Comparison of ENCODE assay signal across 14 mouse cellular contexts in genomic region chr11:107332905-107333304, GRCm38 (mm10).
DNase-seq lines count a peak whose midpoint lies in the region; TF ChIP-seq lines count a peak whose summit lies in the region.
"Had no signal": no experiment of that assay in that cellular context is flagged by ENCODE, and none has a peak within 500 bp of the region (broad histone marks: within the 10 kb centered on the region; RNA-seq: fewer than 3 reads in every experiment).

No protein-coding gene starts in this region.

- H3K27me3 ChIP-seq in kidney, adult 2 months (replicated peaks; ENCODE audit: control insufficient read depth, insufficient read depth, low read length), result no peaks in the 10 kb centered on the region
- no peaks in the 10 kb centered on the region for H3K27me3 ChIP-seq in CH12.LX (replicated peaks)
- H3K27me3 ChIP-seq: embryonic facial prominence, embryonic 13.5 days had no signal

- dilution Hi-C loops in CH12.LX (cut with MboI; ENCODE audit: extremely low pct_ligation_motif_present, extremely low pct_unique_long_range_greater_than_20kb, low sequenced_read_pairs), result no loop called here

- H3K4me2 ChIP-seq in CH12.LX (ENCODE audit: insufficient read depth, low read depth, poor library complexity, severe bottlenecking), result no peak overlapping the region
- H3K4me2 ChIP-seq: embryonic facial prominence, embryonic 13.5 days; hindbrain, embryonic 14.5 days had no signal

- H3K4me3 ChIP-seq in kidney, adult 2 months (ENCODE audit: insufficient read depth, low read depth, low read length), result no peak overlapping the region
- H3K4me3 ChIP-seq in CH12.LX (replicated peaks in 1 of 3; ENCODE audit: low read depth in 2 of 3, low read length in 2 of 3, poor library complexity in 1 of 3), result no peak overlapping the region
- H3K4me3 ChIP-seq in cortical plate, adult 2 months (ENCODE audit: insufficient read depth, low read length), result no peak overlapping the region
- H3K4me3 ChIP-seq: embryonic facial prominence, embryonic 13.5 days had no signal

- peak; percentile 47 for TF ChIP-seq CTCF in kidney, adult 2 months (conservative IDR thresholded peaks at IDR 0.05; ENCODE audit: insufficient read depth, insufficient read length, low read depth, low read length)
- peak; percentile 17 to 48; a peak in 2 of 4 replicates for TF ChIP-seq CTCF in CH12.LX (conservative IDR thresholded peaks at IDR 0.05 in 1 of 2, IDR thresholded peaks at IDR 0.05 in 1 of 2; ENCODE audit: low read depth in 2 of 2, low read length in 2 of 2)
- TF ChIP-seq CTCF in cortical plate, adult 2 months (IDR thresholded peaks at IDR 0.05; ENCODE audit: extremely low read depth, insufficient read depth, low read length), result peak; percentile 33

- no peaks in the 10 kb centered on the region for H3K79me2 ChIP-seq in CH12.LX (replicated peaks; ENCODE audit: control insufficient read depth, extremely low read depth, insufficient read depth, poor library complexity, severe bottlenecking)

- peak; percentile 20 for DNase-seq in kidney, adult 2 months
- DNase-seq in kidney, postnatal 4 days, result no peak
- DNase-seq in A20 (ENCODE audit: low read depth, low spot score), result peak; percentile 41
- DNase-seq in CH12.LX (ENCODE audit: extremely low read depth), result peak; percentile 26
- DNase-seq in adrenal gland, postnatal 4 days (ENCODE audit: low spot score in 2 of 2), result no peak
- no peak for DNase-seq in right cerebral cortex, postnatal 25 days
- DNase-seq: cerebellum, adult 11 months; heart, adult 18-20 months; kidney, postnatal 14 days; lung, postnatal 10 days; retina, postnatal 1 day had no signal

- H3K36me3 ChIP-seq in kidney, adult 2 months (ENCODE audit: control insufficient read depth, insufficient read depth, low read length), result no peaks in the 10 kb centered on the region
- peaks cover 0 to 1% of the 10 kb centered on the region in 2 experiments for H3K36me3 ChIP-seq in CH12.LX (replicated peaks in 1 of 2; ENCODE audit: control insufficient read depth in 1 of 2, insufficient read depth in 1 of 2, low read length in 1 of 2)

- in situ Hi-C loops in CH12.LX (cut with MboI; ENCODE audit: low pct_ligation_motif_present, low pct_unique_long_range_greater_than_20kb, low sequenced_read_pairs), result no loop called here

- no peak overlapping the region for H3K9ac ChIP-seq in CH12.LX (ENCODE audit: insufficient read depth, low read depth)
- H3K9ac ChIP-seq: embryonic facial prominence, embryonic 13.5 days; hindbrain, embryonic 14.5 days had no signal

- H3K4me1 ChIP-seq in kidney, adult 2 months (ENCODE audit: control insufficient read depth, insufficient read depth, low read length), result peaks cover 13% of the 10 kb centered on the region
- H3K4me1 ChIP-seq in CH12.LX (ENCODE audit: control insufficient read depth in 1 of 2, insufficient read depth in 2 of 2), result peaks cover 0 to 13% of the 10 kb centered on the region in 2 experiments; a peak in 2 of 4 replicates
- no peaks in the 10 kb centered on the region for H3K4me1 ChIP-seq in cortical plate, adult 2 months (ENCODE audit: control insufficient read depth, insufficient read depth, low read length)
- H3K4me1 ChIP-seq: embryonic facial prominence, embryonic 13.5 days had no signal

- no peak overlapping the region for H3K27ac ChIP-seq in kidney, adult 2 months (ENCODE audit: insufficient read depth, low read depth, low read length)
- H3K27ac ChIP-seq in CH12.LX (ENCODE audit: insufficient read depth, low read depth), result no peak overlapping the region
- no peak overlapping the region for H3K27ac ChIP-seq in cortical plate, adult 2 months (ENCODE audit: insufficient read depth, low read length)
- H3K27ac ChIP-seq: hindbrain, embryonic 14.5 days had no signal

- no peak for TF ChIP-seq EP300 in CH12.LX (IDR thresholded peaks at IDR 0.05; ENCODE audit: low read length)

- peaks cover 2% of the 10 kb centered on the region for H3K9me3 ChIP-seq in CH12.LX (replicated peaks; ENCODE audit: low read length)
- H3K9me3 ChIP-seq: embryonic facial prominence, embryonic 13.5 days had no signal

- 95% methylated on average over 3 of the region's 3 CpGs for WGBS in kidney, adult 2 months

- TF ChIP-seq POLR2A in kidney, adult 2 months (IDR thresholded peaks at IDR 0.05; ENCODE audit: low read depth, low read length), result no peak
- TF ChIP-seq POLR2A in CH12.LX (IDR thresholded peaks at IDR 0.05; ENCODE audit: low read depth, low read length), result no peak
- no peak for TF ChIP-seq POLR2A in cortical plate, adult 2 months (IDR thresholded peaks at IDR 0.05; ENCODE audit: extremely low read depth, insufficient read depth, low read length)

- TF ChIP-seq RAD21 in CH12.LX (IDR thresholded peaks at IDR 0.05; ENCODE audit: low read depth, low read length), result no peak

TF ChIP-seq in CH12.LX, 34 proteins besides CTCF, POLR2A, EP300 and RAD21:
- no peak for TF ChIP-seq KAT2A (IDR thresholded peaks at IDR 0.05; ENCODE audit: insufficient replicate concordance, low read length)
- TF ChIP-seq SMC3 (IDR thresholded peaks at IDR 0.05; ENCODE audit: low read depth, low read length), result peak; percentile 23
- TF ChIP-seq GABPA (IDR thresholded peaks at IDR 0.05; ENCODE audit: insufficient replicate concordance, low read depth, low read length), result no peak
- TF ChIP-seq MAZ (IDR thresholded peaks at IDR 0.05; ENCODE audit: low read depth, low read length), result no peak

Comparison
In these comparisons a context has a peak if more than half of its experiments do, and no peak if none do; other contexts are left out.
1. DNase-seq: peak in kidney, adult 2 months (single experiment), A20 (single experiment) and CH12.LX (single experiment); none in kidney, postnatal 4 days (0 of 2), adrenal gland, postnatal 4 days (0 of 2) and right cerebral cortex, postnatal 25 days (single experiment).
2. Peak in every context shown above with its lines, with median percentiles within 50 percentile points of each other: CTCF ChIP-seq.